Mouse (Mus musculus) stomach, embryonic 16.5 days (tissue): ENCODE data around the gene Arl5b. TPM values are rescaled to one million over a fixed set of nuclear protein-coding genes. Genes with fewer than 3 reads are reported as not detected.
A peak's percentile ranks its signal among the peaks of the same experiment; 100 is the strongest.

ENCODE experiments used
- ATAC-seq: fragments of 200-750 bp; cut with Nextera tagmentation; 2 replicates; pipeline ENCODE4 v1.8.0; 2017; ENCODE audit warnings: moderate number of reproducible peaks, moderate TSS enrichment; ENCODE audit not compliant: insufficient read depth, low FRiP score
- H3K27ac ChIP-seq: fragments of 300-500 bp; sonication (generic); 2 replicates; pipeline ENCODE4 v1.5.1; 2014; ENCODE audit warnings: low read length
- H3K27me3 ChIP-seq: fragments of 300-500 bp; sonication (generic); 2 replicates; pipeline ENCODE4 v1.6.1; 2014; ENCODE audit warnings: low read length, control low read depth, mixed read lengths; ENCODE audit not compliant: control insufficient read depth, insufficient read depth
- H3K36me3 ChIP-seq: fragments of 300-500 bp; sonication (generic); 2 replicates; pipeline ENCODE4 v1.6.1; 2014; ENCODE audit warnings: low read length; ENCODE audit not compliant: control insufficient read depth, insufficient read depth
- H3K4me1 ChIP-seq: fragments of 300-500 bp; sonication (generic); 2 replicates; pipeline ENCODE4 v1.6.1; 2014; ENCODE audit warnings: low read length, control low read depth, mixed read lengths; ENCODE audit not compliant: control insufficient read depth, insufficient read depth
- H3K4me2 ChIP-seq: fragments of 300-500 bp; sonication (generic); 2 replicates; pipeline ENCODE4 v1.6.1; 2014; ENCODE audit warnings: low read depth, low read length, mixed read lengths
- H3K4me3 ChIP-seq: fragments of 300-500 bp; sonication (generic); replicated peaks from 2 replicates; pipeline ENCODE4 v1.5.1; 2014; ENCODE audit warnings: mild to moderate bottlenecking, low read length
- H3K9ac ChIP-seq: fragments of 300-500 bp; sonication (generic); 2 replicates; pipeline ENCODE4 v1.6.1; 2014; ENCODE audit warnings: low read length
- H3K9me3 ChIP-seq: fragments of 300-500 bp; sonication (generic); replicated peaks from 2 replicates; pipeline ENCODE4 v1.6.1; 2016; ENCODE audit warnings: low read length, control low read depth; ENCODE audit not compliant: control insufficient read depth
- WGBS: fragments of 180-500 bp; shearing (Covaris S2); extraction: QIAGEN DNeasy Blood & Tissue Kit; methylation state at CpG from one replicate; pipeline ENCODE4 v1.1.7; 2014; 5-methylcytosine and 5-hydroxymethylcytosine counted together
- polyA plus RNA-seq: library from polyadenylated mRNA; unstranded; fragments of >200 nt; fragmentation: Nextera tagmentation; extraction: Ambion mirVana; gene quantifications from 2 replicates; pipeline ENCODE4 v1.2.1, GENCODE M21; 2015

Arl5b gene
- polyA plus RNA-seq, 1 experiment from 2014 or later, result 24.0 TPM

- 46% methylated on average over 3 of the region's 3 CpGs for WGBS
- ATAC-seq, result no peak
- H3K4me2 ChIP-seq, result no peak overlapping the region
Observed at GRCm38 (mm10) chr2:15096514-15097090, 47.4 kb downstream of the Arl5b start.

GRCm38 (mm10) chr2:15104386-15104785, 55.2 kb downstream of the Arl5b start:
- H3K4me3 ChIP-seq, result no peak overlapping the region
- ATAC-seq, result no peak
- no peaks in the 10 kb centered on the region for H3K36me3 ChIP-seq
- H3K27me3 ChIP-seq, result no peaks in the 10 kb centered on the region
- no peaks in the 10 kb centered on the region for H3K4me1 ChIP-seq
- no peak overlapping the region for H3K4me2 ChIP-seq
- 42% methylated on average over 1 of the region's 1 CpGs for WGBS
- no peak overlapping the region for H3K9ac ChIP-seq
- H3K27ac ChIP-seq, result no peak overlapping the region
- no peaks in the 10 kb centered on the region for H3K9me3 ChIP-seq

More at GRCm38 (mm10) chr2:15096514-15097090, 47.4 kb downstream of the Arl5b start:
- H3K27ac ChIP-seq, result no peak overlapping the region
- no peaks in the 10 kb centered on the region for H3K4me1 ChIP-seq
- H3K9me3 ChIP-seq, result no peaks in the 10 kb centered on the region
- H3K4me3 ChIP-seq, result no peak overlapping the region
- no peaks in the 10 kb centered on the region for H3K27me3 ChIP-seq
- no peak overlapping the region for H3K9ac ChIP-seq
- H3K36me3 ChIP-seq, result no peaks in the 10 kb centered on the region

GRCm38 (mm10) chr2:15111290-15111689, 62.1 kb downstream of the Arl5b start:
- Histone ChIP-seq H3K36me3 (no peaks in the 10 kb centered on the region), H3K4me2 (no peak overlapping the region), H3K9ac (no peak overlapping the region), H3K9me3 (no peaks in the 10 kb centered on the region), H3K27ac (no peak overlapping the region), H3K27me3 (no peaks in the 10 kb centered on the region), H3K4me3 (no peak overlapping the region), H3K4me1 (no peaks in the 10 kb centered on the region)
- WGBS, result 61% methylated on average over 2 of the region's 2 CpGs
- ATAC-seq, result no peak

- ATAC-seq, result no peak
- WGBS, result 29% methylated on average over 1 of the region's 1 CpGs
- Histone ChIP-seq H3K36me3 (no peaks in the 10 kb centered on the region), H3K9ac (no peak overlapping the region), H3K27ac (no peak overlapping the region), H3K4me3 (no peak overlapping the region), H3K27me3 (no peaks in the 10 kb centered on the region), H3K4me1 (no peaks in the 10 kb centered on the region), H3K4me2 (no peak overlapping the region), H3K9me3 (no peaks in the 10 kb centered on the region)
Observed at GRCm38 (mm10) chr2:15111808-15112440, 62.7 kb downstream of the Arl5b start.

GRCm38 (mm10) chr2:15112741-15113140, 63.5 kb downstream of the Arl5b start:
- 89% methylated on average over 6 of the region's 6 CpGs for WGBS
- no peak for ATAC-seq
- no peak overlapping the region for H3K4me2 ChIP-seq
- no peak overlapping the region for H3K27ac ChIP-seq
- H3K9me3 ChIP-seq, result no peaks in the 10 kb centered on the region
- H3K9ac ChIP-seq, result no peak overlapping the region
- H3K27me3 ChIP-seq, result no peaks in the 10 kb centered on the region
- H3K4me1 ChIP-seq, result no peaks in the 10 kb centered on the region
- no peak overlapping the region for H3K4me3 ChIP-seq
- H3K36me3 ChIP-seq, result no peaks in the 10 kb centered on the region

DNA sequence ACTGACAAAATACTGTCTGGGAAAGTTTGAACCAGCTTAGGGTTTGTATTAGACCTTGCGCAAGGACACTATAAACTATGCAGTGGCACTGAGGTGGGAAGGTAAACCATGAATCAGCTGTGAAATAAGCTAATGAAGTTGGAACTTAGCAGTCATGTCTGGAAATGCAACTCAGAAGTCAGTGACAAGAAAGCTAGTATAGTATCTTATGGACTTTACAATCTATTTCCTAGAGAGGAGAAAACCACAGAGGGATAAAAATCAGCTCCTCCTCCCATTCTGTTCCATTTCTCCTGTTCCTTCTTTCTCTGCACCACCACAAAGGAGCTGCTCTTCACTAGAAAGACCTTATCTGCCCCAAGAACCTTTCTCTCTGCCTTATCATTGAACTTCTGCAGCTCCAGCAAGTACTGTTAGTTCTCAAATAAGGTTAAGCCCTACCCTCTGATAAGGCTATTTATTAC, 72.1 kb downstream of the Arl5b start:
- H3K9me3 ChIP-seq, result no peaks in the 10 kb centered on the region
- no peak overlapping the region for H3K4me3 ChIP-seq
- no peak overlapping the region for H3K27ac ChIP-seq
- WGBS, result 80% methylated on average over 1 of the region's 1 CpGs
- H3K9ac ChIP-seq, result no peak overlapping the region
- ATAC-seq, result peak; percentile 40; the same call in 1 of the 2 replicates
- no peaks in the 10 kb centered on the region for H3K27me3 ChIP-seq
- no peaks in the 10 kb centered on the region for H3K36me3 ChIP-seq
- no peaks in the 10 kb centered on the region for H3K4me1 ChIP-seq
- H3K4me2 ChIP-seq, result no peak overlapping the region

Other genes with a start within 250 kb of the Arl5b start
- 8.0 and 9.4 TPM in 2 replicates for gene Nsun6, start 5.7 kb downstream of the Arl5b start, polyA plus RNA-seq